Mouse (Mus musculus) neural tube, embryonic 14.5 days (tissue): ENCODE data around the gene Tmem59l. TPM values are rescaled to one million over a fixed set of nuclear protein-coding genes. Genes with fewer than 3 reads are reported as not detected.
A peak's percentile ranks its signal among the peaks of the same experiment; 100 is the strongest.

Experiments used
- ATAC-seq: fragments of 200-750 bp; cut with Nextera tagmentation; 2 replicates; pipeline ENCODE4 v1.8.0; 2017; ENCODE audit warnings: low read depth, mild to moderate bottlenecking, moderate TSS enrichment, moderate library complexity
- H3K27ac ChIP-seq: fragments of 300-500 bp; sonication (generic); 2 replicates; pipeline ENCODE4 v1.5.1; 2014; ENCODE audit warnings: low read depth, mild to moderate bottlenecking, control low read depth, low read length, moderate library complexity, mixed read lengths
- H3K27me3 ChIP-seq: fragments of 300-500 bp; sonication (generic); 2 replicates; pipeline ENCODE4 v1.6.1; 2014; ENCODE audit warnings: low read length; ENCODE audit not compliant: control insufficient read depth, insufficient read depth
- H3K36me3 ChIP-seq: fragments of 300-500 bp; sonication (generic); 2 replicates; pipeline ENCODE4 v1.6.1; 2014; ENCODE audit warnings: low read length, mixed read lengths; ENCODE audit not compliant: control insufficient read depth, insufficient read depth
- H3K4me1 ChIP-seq: fragments of 300-500 bp; sonication (generic); 2 replicates; pipeline ENCODE4 v1.6.1; 2014; ENCODE audit warnings: low read length; ENCODE audit not compliant: control insufficient read depth, insufficient read depth
- H3K4me2 ChIP-seq: fragments of 300-500 bp; sonication (generic); 2 replicates; pipeline ENCODE4 v1.6.1; 2014; ENCODE audit warnings: mild to moderate bottlenecking, low read depth, low read length, control low read depth
- H3K4me3 ChIP-seq: fragments of 300-500 bp; sonication (generic); 2 replicates; pipeline ENCODE4 v1.5.1; 2014; ENCODE audit warnings: low read depth, low read length, control low read depth, mixed read lengths
- H3K9ac ChIP-seq: fragments of 300-500 bp; sonication (generic); replicated peaks from 2 replicates; pipeline ENCODE4 v1.6.1; 2014; ENCODE audit warnings: low read depth, mild to moderate bottlenecking, control low read depth, low read length, mixed read lengths
- H3K9me3 ChIP-seq: fragments of 300-500 bp; sonication (generic); 2 replicates; pipeline ENCODE4 v1.6.1; 2016; ENCODE audit warnings: low read length; ENCODE audit not compliant: control insufficient read depth
- WGBS: fragments of 180-500 bp; shearing (Covaris S2); extraction: QIAGEN DNeasy Blood & Tissue Kit; methylation state at CpG from one replicate; pipeline ENCODE4 v1.1.7; 2014; 5-methylcytosine and 5-hydroxymethylcytosine counted together
- polyA plus RNA-seq: library from polyadenylated mRNA; unstranded; fragments of >200 nt; fragmentation: Nextera tagmentation; extraction: Ambion mirVana; gene quantifications from 2 replicates; pipeline ENCODE4 v1.2.1, GENCODE M21; 2014

The Tmem59l gene
- polyA plus RNA-seq, 1 experiment from 2014 or later = 200 TPM

DNA sequence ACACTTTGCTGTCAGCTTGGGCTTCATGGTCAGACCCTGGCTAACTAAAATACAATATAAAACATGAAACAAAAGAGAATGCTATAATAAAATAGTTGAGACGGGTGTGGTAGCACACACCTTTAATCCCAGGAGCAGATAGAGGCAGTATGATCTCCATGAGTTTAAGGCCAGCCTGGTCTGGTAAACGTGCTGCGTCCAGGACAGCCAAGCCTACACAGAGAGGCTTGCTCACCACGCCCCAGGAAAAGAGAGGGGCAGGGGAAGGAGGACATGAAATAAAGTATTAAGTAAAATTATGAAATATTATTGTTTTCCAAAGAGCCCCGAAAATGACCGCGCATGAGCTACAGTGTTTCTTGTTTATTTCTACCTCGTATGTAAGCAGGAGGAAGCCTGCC, 40.0 kb upstream of the Tmem59l start:
- peaks cover 18% of the 10 kb centered on the region for H3K36me3 ChIP-seq

DNA sequence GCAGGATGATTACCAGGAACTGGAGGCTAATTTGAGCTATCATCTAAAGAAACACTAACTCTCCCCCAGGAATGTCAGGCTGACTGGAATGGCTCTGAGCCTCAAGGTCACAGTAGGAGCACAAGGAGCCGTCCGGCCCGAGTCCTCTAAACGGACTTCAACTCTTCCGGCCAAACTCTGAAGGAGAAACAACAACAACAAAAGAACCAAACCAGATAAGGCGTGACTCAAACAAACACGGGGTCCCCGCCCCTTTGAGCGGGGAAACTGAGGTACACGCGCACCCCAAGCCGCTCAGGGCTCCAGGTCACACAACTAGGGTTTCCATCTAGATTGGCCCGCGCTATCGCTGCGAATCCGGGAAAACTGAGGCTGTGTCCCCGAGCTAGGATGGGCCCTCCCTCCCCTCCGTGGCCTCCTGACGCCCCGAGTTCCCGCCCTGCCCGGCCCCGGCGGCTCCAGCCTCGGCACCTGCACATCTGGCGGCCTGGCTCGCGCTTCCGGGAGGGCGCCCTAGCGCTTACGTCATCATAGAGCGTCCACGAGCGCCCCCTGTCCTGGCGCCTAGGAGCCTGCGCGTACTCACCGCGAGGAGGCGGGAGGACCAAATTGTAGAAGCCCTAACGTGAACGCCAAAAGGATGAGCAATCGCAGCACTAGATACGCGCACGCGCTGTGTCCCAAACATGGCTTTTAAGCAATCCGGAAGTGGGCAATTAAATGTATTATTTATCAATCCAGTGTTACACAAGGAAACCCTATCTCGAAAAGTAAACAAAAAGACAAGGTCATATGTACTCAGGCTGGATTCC, 35.6 kb upstream of the Tmem59l start:
- ATAC-seq = peak; percentile 87
- Histone ChIP-seq H3K4me1 (peaks cover 13% of the 10 kb centered on the region), H3K27ac (peak overlapping the region; percentile 84), H3K4me2 (peak overlapping the region; percentile 70), H3K36me3 (peaks cover 10% of the 10 kb centered on the region; the same call in 1 of the 2 replicates), H3K9ac (peak overlapping the region; percentile 52), H3K27me3 (no peaks in the 10 kb centered on the region), H3K4me3 (peak overlapping the region; percentile 52), H3K9me3 (no peaks in the 10 kb centered on the region)
- WGBS = under 1% methylated on average over 47 of the region's 51 CpGs

More for the DNA sequence above, 40.0 kb upstream of the Tmem59l start:
- Histone ChIP-seq H3K4me1 (peaks cover 20% of the 10 kb centered on the region), H3K4me3 (peak overlapping the region; percentile 79), H3K9ac (peak overlapping the region; percentile 95), H3K27ac (peak overlapping the region; percentile 89; the same call in 1 of the 2 replicates), H3K9me3 (no peaks in the 10 kb centered on the region), H3K27me3 (no peaks in the 10 kb centered on the region), H3K4me2 (peak overlapping the region; percentile 90)
- ATAC-seq = no peak
- 1% methylated on average over 8 of the region's 8 CpGs for WGBS

DNA sequence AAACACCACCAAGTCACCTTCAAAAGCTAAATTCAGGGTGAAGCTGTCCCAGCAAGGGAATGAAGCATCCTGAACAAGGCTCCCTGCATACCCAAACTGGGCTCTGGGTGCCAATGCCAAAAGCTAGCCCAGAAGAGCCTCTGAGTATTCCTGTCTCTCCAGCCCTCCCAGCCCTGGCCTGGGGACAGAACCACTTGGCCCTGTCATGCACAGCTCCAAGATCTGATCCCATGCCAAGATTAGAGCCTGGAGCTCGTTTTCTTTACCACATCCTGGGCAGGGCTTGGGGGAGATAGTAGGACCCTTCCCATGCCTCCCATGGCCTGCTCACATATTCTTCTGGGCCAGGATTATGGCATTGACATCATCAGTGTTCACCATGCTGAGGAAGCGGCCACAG, 32.4 kb upstream of the Tmem59l start:
- no peak overlapping the region for H3K27ac ChIP-seq
- H3K9ac ChIP-seq = no peak overlapping the region
- peaks cover 8% of the 10 kb centered on the region for H3K4me1 ChIP-seq
- no peak overlapping the region for H3K4me2 ChIP-seq
- H3K27me3 ChIP-seq = no peaks in the 10 kb centered on the region
- H3K36me3 ChIP-seq = peaks cover 15% of the 10 kb centered on the region; the same call in 1 of the 2 replicates
- H3K9me3 ChIP-seq = no peaks in the 10 kb centered on the region
- WGBS = 74% methylated on average over 2 of the region's 2 CpGs
- no peak overlapping the region for H3K4me3 ChIP-seq
- no peak for ATAC-seq

DNA sequence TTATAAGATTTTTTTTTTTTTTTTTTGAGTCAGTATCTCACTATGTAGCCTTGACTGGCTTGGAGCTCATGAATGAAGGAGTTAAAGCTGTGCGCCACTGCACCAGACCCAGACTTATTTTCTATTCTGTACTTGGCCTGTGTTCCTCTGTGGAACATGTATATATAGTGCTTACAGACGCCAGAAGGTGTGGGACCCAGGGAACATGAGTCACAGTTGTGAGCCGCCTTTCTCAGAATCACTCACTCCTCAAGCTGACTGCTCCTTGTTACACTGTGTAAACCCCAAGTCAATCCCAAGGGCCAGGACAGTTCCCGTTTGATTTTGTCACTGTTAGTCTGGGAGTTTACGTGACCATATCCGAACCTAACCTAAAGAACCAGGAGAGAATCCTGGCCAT, 31.9 kb upstream of the Tmem59l start:
- Histone ChIP-seq H3K4me1 (peaks cover 8% of the 10 kb centered on the region), H3K4me2 (no peak overlapping the region), H3K9ac (no peak overlapping the region), H3K27me3 (no peaks in the 10 kb centered on the region), H3K4me3 (no peak overlapping the region), H3K27ac (no peak overlapping the region), H3K9me3 (no peaks in the 10 kb centered on the region), H3K36me3 (peaks cover 19% of the 10 kb centered on the region; the same call in 1 of the 2 replicates)
- no peak for ATAC-seq
- 97% methylated on average over 6 of the region's 6 CpGs for WGBS

- no peak for ATAC-seq
- 84% methylated on average over 10 of the region's 10 CpGs for WGBS
- Histone ChIP-seq H3K36me3 (peaks cover 19% of the 10 kb centered on the region; the same call in 1 of the 2 replicates), H3K4me3 (no peak overlapping the region), H3K4me2 (no peak overlapping the region), H3K27me3 (no peaks in the 10 kb centered on the region), H3K9ac (no peak overlapping the region), H3K9me3 (no peaks in the 10 kb centered on the region), H3K27ac (no peak overlapping the region), H3K4me1 (peaks cover 8% of the 10 kb centered on the region)
These were observed 30.9 kb upstream of the Tmem59l start for GRCm38 (mm10) chr8:70517940-70518643.

- no peak overlapping the region for H3K27ac ChIP-seq
- H3K36me3 ChIP-seq = peaks cover 12% of the 10 kb centered on the region; the same call in 1 of the 2 replicates
- no peaks in the 10 kb centered on the region for H3K27me3 ChIP-seq
- no peak overlapping the region for H3K4me2 ChIP-seq
- 73% methylated on average over 2 of the region's 2 CpGs for WGBS
- H3K9ac ChIP-seq = no peak overlapping the region
- H3K4me3 ChIP-seq = no peak overlapping the region
- no peaks in the 10 kb centered on the region for H3K9me3 ChIP-seq
- ATAC-seq = no peak
- peaks cover 12% of the 10 kb centered on the region for H3K4me1 ChIP-seq
These were observed 26.3 kb upstream of the Tmem59l start for GRCm38 (mm10) chr8:70513441-70513840.

- H3K9ac ChIP-seq = no peak overlapping the region
- H3K4me3 ChIP-seq = no peak overlapping the region
- 94% methylated on average over 11 of the region's 11 CpGs for WGBS
- no peak for ATAC-seq
- no peak overlapping the region for H3K4me2 ChIP-seq
- H3K36me3 ChIP-seq = peaks cover 16% of the 10 kb centered on the region; the same call in 1 of the 2 replicates
- no peaks in the 10 kb centered on the region for H3K27me3 ChIP-seq
- H3K4me1 ChIP-seq = peaks cover 12% of the 10 kb centered on the region
- H3K27ac ChIP-seq = no peak overlapping the region; the same call in 1 of the 2 replicates
- H3K9me3 ChIP-seq = no peaks in the 10 kb centered on the region
These were observed 25.2 kb upstream of the Tmem59l start for GRCm38 (mm10) chr8:70512253-70512903.

- WGBS = 95% methylated on average over 2 of the region's 2 CpGs
- Histone ChIP-seq H3K4me2 (no peak overlapping the region), H3K9ac (no peak overlapping the region), H3K4me1 (peaks cover 12% of the 10 kb centered on the region), H3K4me3 (no peak overlapping the region), H3K27ac (no peak overlapping the region; the same call in 1 of the 2 replicates), H3K27me3 (no peaks in the 10 kb centered on the region), H3K9me3 (no peaks in the 10 kb centered on the region), H3K36me3 (peaks cover 16% of the 10 kb centered on the region; the same call in 1 of the 2 replicates)
- no peak for ATAC-seq
These were observed 24.6 kb upstream of the Tmem59l start for GRCm38 (mm10) chr8:70511770-70512169.
